Mouse (Mus musculus): ENCODE measurements around the gene Tpo.

Tpo gene

DNA sequence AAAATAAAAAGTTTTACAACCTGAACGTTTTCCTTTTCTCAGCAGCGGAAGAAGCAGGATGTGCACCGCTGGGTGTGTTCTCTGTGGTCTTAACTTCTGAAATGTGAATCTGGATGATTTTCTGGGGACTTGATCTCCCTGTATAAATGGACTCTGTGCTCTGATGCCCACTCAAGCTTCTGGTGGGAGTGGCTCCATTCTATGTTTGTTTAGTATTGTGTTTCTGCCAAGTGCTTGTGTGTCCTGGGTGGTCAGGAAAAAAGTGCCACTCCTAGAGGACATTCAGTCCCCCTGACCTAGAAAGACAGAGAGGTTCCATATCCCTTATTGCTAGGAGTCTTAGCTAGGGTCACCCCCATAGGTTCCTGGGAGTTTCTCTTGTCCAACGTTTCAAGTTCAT is at the start of gene Tpo:
Gene Tpo (minus strand): TSS at position 101 of the 400 bp plus-strand sequence.
- DNase-seq (ENCODE audit: low read depth, low spot score), result no peak

DNA sequence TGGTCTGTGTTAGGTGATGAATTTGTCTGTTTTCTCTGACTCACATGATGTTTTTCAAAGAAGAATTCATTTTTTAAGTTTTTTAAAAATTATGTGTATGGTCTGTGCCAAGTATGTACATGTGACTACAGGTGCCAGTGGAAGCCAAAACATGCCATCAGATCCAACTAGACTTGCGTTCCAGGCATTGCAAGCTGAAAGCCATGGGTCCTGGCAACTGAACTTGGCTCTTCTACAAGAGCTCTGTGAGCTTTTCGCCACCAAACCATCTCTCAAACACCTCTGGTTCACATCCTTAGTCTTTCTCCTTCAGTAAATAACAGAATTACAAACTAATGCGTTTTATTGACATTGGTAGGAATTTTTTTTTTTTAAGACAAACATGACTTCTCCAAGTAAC is 49.3 kb upstream of the Tpo start:
- H3K27me3 ChIP-seq (ENCODE audit: control insufficient read depth, insufficient read depth, low read length, poor library complexity, severe bottlenecking), result no peaks in the 10 kb centered on the region
- no peak for DNase-seq (ENCODE audit: low read depth, low spot score)
- no peaks in the 10 kb centered on the region for H3K36me3 ChIP-seq (ENCODE audit: control insufficient read depth, insufficient read depth, low read length, poor library complexity, severe bottlenecking)

More for the DNA sequence above, at the start of gene Tpo:
- no peaks in the 10 kb centered on the region for H3K36me3 ChIP-seq (ENCODE audit: control insufficient read depth, insufficient read depth, low read length, poor library complexity, severe bottlenecking)
- no peaks in the 10 kb centered on the region for H3K27me3 ChIP-seq (ENCODE audit: control insufficient read depth, insufficient read depth, low read length, poor library complexity, severe bottlenecking)

DNA sequence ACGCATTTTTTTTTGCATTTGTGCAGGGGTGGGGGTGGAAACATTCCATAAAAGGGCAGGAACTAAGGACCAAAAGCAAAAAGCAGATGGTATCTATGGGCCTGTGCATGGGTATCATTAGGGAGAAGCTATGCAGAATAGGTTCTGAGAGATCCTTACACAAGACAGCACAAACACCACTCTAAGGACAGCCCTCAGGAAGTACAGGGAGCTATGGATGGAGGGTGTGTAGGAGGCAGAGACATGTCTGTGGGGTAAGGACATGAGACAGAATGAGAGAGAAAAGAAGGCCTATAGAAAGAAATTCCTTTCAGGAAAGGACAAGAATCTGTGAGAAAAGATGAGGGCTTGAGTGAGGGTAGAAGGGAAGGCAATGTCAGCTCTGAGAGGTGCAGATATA is 47.2 kb upstream of the Tpo start:
- Histone ChIP-seq H3K36me3 (ENCODE audit: control insufficient read depth, insufficient read depth, low read length, poor library complexity, severe bottlenecking) (no peaks in the 10 kb centered on the region), H3K27me3 (ENCODE audit: control insufficient read depth, insufficient read depth, low read length, poor library complexity, severe bottlenecking) (no peaks in the 10 kb centered on the region)
- DNase-seq (ENCODE audit: low read depth, low spot score), result no peak

DNA sequence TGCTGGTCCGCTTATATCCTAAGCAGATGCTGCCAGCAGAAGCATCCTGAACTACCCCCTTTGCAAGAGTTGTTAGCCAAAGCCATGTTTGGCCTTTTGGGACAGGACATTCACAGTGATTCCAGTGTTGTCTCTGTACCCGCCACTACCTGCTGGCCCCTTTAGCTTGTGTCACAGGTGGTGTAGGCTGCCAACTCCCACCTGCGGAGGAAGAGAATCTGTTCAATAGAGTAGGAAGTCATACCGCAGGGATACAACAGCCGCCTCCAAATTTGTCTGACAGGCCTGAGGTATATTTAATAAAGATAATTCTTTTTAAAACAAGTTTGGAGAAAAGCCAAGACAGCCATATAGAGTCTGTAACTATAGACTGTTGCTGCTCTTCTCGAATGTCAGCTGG is 45.5 kb upstream of the Tpo start:
- Histone ChIP-seq H3K27me3 (ENCODE audit: control insufficient read depth, insufficient read depth, low read length, poor library complexity, severe bottlenecking) (no peaks in the 10 kb centered on the region), H3K36me3 (ENCODE audit: control insufficient read depth, insufficient read depth, low read length, poor library complexity, severe bottlenecking) (no peaks in the 10 kb centered on the region)
- DNase-seq (ENCODE audit: low read depth, low spot score), result no peak

DNA sequence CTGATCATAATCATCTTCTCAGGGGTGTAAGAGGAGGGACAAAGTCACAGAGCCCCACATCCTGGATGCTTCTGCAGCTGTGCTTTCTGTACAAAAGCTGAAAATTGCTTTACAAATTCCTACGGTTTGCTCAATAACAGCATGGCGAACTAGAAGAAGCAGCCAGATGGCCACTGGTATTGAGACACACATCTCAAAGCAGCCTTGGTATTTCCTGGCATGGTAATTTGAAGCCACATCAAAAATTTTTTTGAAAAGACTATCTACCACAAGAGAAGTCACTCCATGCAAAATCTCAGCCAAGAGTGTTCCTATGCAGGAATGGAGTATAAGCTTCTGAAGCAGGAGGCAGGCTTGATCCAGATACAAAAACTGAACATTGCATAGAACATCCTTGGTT is 45.1 kb upstream of the Tpo start:
- no peaks in the 10 kb centered on the region for H3K27me3 ChIP-seq (ENCODE audit: control insufficient read depth, insufficient read depth, low read length, poor library complexity, severe bottlenecking)
- no peak for DNase-seq (ENCODE audit: low read depth, low spot score)
- H3K36me3 ChIP-seq (ENCODE audit: control insufficient read depth, insufficient read depth, low read length, poor library complexity, severe bottlenecking), result no peaks in the 10 kb centered on the region

DNA sequence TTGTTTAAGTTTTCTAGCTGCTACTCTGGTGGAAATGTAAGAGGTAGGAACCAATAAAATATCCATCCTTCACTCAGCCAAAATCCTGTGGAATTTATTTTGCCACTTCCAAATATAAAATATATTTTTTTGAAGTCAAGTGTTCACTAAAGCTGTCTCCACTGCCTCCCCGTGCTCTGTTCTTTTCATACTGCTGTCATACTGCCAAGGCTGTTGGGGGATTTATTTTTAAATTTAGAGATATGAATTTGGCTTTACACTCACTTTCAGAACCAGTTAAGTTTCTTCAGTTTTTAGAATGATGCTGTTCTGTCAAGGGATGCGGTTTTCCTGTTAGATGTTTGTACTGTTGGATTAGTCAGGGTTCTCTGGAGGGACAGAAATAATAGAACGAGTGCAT is 36.1 kb upstream of the Tpo start:
- Histone ChIP-seq H3K27me3 (ENCODE audit: control insufficient read depth, insufficient read depth, low read length, poor library complexity, severe bottlenecking) (no peaks in the 10 kb centered on the region), H3K36me3 (ENCODE audit: control insufficient read depth, insufficient read depth, low read length, poor library complexity, severe bottlenecking) (no peaks in the 10 kb centered on the region)
- DNase-seq (ENCODE audit: low read depth, low spot score), result no peak

DNA sequence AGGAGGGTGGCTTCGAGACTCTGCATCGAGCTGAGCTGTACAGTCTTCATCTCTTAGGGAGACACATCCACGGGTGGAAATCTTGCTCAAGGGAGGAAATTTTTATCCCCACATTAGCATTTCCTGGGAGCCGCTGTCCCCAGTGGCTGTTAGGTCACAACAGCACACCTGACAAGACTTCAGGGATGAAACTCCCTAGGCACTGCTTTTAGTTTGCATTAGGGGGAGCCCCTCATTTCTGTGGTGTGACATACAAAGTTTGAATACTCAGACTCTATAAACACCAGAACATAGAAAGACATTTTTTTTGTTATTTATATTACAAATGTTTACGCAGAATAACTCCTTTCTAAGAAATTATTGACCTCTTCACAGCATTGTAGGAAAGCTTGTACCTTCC is 32.1 kb upstream of the Tpo start:
- H3K36me3 ChIP-seq (ENCODE audit: control insufficient read depth, insufficient read depth, low read length, poor library complexity, severe bottlenecking), result no peaks in the 10 kb centered on the region
- no peaks in the 10 kb centered on the region for H3K27me3 ChIP-seq (ENCODE audit: control insufficient read depth, insufficient read depth, low read length, poor library complexity, severe bottlenecking)
- DNase-seq (ENCODE audit: low read depth, low spot score), result no peak

DNA sequence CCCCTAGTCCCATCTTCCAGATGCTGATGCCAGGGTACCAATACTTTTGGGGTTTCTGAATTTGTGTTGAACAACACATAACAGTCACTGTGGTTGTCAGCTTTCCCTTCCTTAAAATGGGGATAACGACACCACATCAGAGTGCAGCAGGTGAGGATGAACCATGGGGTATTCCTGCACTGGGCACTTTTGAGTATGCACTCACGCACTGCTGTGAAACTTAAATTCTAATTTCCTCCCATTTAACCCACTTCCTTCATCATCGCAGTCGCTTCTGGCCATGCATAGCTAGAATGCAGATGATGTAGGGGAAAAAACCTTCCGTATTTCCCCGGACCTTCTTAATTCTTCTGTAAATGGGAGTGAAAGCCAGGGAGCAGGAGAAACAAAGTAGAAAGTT is 31.6 kb upstream of the Tpo start:
- Histone ChIP-seq H3K36me3 (ENCODE audit: control insufficient read depth, insufficient read depth, low read length, poor library complexity, severe bottlenecking) (no peaks in the 10 kb centered on the region), H3K27me3 (ENCODE audit: control insufficient read depth, insufficient read depth, low read length, poor library complexity, severe bottlenecking) (no peaks in the 10 kb centered on the region)
- no peak for DNase-seq (ENCODE audit: low read depth, low spot score)

DNA sequence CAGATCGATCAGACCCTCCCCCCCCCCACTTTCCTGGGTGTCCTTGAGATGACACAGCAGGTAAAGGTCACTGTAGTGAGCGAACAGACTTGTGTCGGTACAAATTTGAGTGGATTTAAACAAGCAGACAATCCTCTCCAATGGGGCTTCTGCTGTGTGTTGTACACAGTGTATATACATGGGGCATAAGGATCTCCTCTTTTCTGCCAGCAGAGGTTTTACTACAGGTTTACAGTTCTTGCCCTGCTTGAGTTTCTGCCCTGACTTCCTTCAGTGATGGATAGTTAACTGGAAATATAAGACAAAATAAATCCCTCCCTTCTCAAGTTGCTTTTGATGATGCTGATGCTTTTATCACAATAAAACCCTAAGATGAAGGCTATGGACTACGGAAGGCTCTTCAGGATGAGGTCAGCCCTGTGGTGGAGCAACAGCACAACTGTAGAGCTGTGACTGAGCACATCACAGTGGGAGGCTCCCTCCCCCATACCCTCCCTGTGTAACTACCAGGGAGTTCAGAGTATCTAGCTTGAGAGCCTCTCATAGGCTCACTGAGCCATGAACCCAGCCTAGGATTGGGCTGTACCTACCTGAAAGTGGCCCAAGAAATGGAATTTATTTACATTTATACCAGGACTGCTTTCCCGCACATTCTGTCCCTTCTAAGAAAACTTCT is 29.4 kb upstream of the Tpo start:
- no peak for DNase-seq (ENCODE audit: low read depth, low spot score)
- H3K27me3 ChIP-seq (ENCODE audit: control insufficient read depth, insufficient read depth, low read length, poor library complexity, severe bottlenecking), result no peaks in the 10 kb centered on the region
- no peaks in the 10 kb centered on the region for H3K36me3 ChIP-seq (ENCODE audit: control insufficient read depth, insufficient read depth, low read length, poor library complexity, severe bottlenecking)

DNA sequence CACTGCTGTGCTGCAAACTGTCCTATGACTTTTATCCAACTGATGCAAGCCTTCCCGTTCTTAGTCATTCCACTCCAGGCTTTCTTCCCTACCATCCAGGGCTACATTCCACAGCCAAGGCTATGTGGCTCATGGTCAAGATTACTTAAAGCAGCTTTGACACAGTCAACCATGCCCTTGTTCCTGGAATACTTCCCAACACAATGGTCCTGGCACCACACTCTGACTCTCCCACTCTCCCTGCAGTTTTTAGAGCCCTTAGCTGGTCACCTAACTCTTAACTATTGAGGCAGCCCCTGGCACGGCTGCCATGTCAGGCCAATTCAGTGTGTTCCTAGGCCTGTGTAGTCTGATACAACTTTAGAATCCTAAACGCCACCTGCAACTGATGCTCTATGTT is 28.1 kb upstream of the Tpo start:
- no peaks in the 10 kb centered on the region for H3K27me3 ChIP-seq (ENCODE audit: control insufficient read depth, insufficient read depth, low read length, poor library complexity, severe bottlenecking)
- DNase-seq (ENCODE audit: low read depth, low spot score), result no peak
- no peaks in the 10 kb centered on the region for H3K36me3 ChIP-seq (ENCODE audit: control insufficient read depth, insufficient read depth, low read length, poor library complexity, severe bottlenecking)

DNA sequence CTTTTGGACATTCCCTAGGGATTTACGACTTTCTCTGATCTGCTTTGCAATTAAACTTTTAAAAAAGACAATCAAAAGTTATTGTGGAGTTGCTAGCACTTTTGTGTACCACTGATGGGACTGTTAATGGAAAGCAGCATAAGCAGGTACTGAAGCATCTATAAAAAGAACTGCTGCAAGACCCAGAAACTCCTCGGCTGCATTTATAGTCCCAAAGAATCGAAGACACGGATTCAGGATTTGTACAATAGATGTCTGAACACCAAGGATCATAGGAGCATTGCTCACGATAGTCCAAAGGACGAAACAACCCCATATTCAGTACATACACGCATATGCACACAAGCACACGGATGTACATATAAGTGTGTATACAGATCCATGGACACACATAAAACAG is 27.4 kb upstream of the Tpo start:
- DNase-seq (ENCODE audit: low read depth, low spot score), result no peak
- Histone ChIP-seq H3K36me3 (ENCODE audit: control insufficient read depth, insufficient read depth, low read length, poor library complexity, severe bottlenecking) (no peaks in the 10 kb centered on the region), H3K27me3 (ENCODE audit: control insufficient read depth, insufficient read depth, low read length, poor library complexity, severe bottlenecking) (no peaks in the 10 kb centered on the region)

DNA sequence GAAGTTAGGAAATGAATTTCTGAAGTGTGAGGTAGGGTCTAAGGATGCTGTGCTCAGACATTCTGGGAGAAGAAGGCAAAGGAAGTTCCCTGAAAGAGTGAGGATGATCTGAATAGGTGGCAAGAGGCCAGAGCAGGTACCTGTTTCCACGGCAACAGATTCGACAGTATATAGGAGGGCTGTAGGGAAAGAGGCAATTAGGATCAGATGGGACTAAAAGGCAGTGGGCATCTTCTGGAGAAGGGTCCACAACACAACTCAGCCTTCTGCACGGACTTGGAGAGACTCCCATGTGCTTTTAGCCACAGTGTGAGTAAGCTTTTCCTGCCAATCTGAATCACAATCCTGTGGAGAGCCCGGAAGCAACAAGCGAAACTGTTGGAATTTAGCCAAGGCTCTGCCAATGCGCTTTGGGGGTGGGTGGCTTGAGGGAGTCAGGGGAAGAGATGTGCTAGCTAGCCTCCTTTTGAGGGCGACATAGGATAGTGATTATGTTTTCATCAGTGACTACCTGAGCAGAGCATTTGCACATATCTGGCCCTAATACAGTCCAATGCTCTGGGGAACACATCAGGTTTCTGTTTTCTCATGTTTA is 21.8 kb upstream of the Tpo start:
- H3K36me3 ChIP-seq (ENCODE audit: control insufficient read depth, insufficient read depth, low read length, poor library complexity, severe bottlenecking), result no peaks in the 10 kb centered on the region
- DNase-seq (ENCODE audit: low read depth, low spot score), result no peak
- no peaks in the 10 kb centered on the region for H3K27me3 ChIP-seq (ENCODE audit: control insufficient read depth, insufficient read depth, low read length, poor library complexity, severe bottlenecking)

DNA sequence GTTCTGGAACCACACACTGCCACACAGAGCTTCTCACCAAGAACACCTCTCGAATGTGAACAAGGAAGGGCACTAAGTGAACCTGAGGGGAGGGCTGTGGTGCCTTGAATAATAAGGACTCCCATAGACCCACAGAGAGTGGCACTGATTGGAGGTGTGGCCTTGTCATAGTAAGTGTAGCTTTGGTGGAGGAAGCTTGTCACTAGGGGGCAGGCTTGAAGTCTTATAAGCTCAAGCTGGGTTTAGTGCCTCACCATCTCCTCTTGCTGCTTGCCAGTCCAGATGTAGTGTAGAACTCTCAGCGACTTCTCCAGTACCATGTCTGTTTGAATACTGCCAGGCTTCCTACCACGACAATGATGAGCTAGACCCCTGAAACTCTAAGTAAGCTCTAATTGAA is 9.7 kb upstream of the Tpo start:
- no peak for DNase-seq (ENCODE audit: low read depth, low spot score)
- H3K36me3 ChIP-seq (ENCODE audit: control insufficient read depth, insufficient read depth, low read length, poor library complexity, severe bottlenecking), result no peaks in the 10 kb centered on the region
- no peaks in the 10 kb centered on the region for H3K27me3 ChIP-seq (ENCODE audit: control insufficient read depth, insufficient read depth, low read length, poor library complexity, severe bottlenecking)

DNA sequence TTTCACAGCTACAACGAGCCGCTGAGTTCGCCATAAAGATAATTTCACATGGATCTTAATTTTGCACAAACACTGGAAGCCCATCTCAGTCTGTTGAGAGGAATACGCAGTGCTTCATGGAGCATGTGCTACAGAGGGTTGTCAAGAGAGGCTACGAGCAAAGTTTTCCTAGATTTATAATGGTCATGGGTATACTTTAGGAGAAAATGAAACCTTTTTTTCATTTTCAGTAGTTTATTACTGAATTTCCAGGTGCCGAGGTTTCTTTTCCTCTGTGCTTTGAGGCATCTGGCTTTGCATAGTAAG is 3.1 kb downstream of the Tpo start:
- Histone ChIP-seq H3K36me3 (ENCODE audit: control insufficient read depth, insufficient read depth, low read length, poor library complexity, severe bottlenecking) (no peaks in the 10 kb centered on the region), H3K27me3 (ENCODE audit: control insufficient read depth, insufficient read depth, low read length, poor library complexity, severe bottlenecking) (no peaks in the 10 kb centered on the region)
- no peak for DNase-seq (ENCODE audit: low read depth, low spot score)

DNA sequence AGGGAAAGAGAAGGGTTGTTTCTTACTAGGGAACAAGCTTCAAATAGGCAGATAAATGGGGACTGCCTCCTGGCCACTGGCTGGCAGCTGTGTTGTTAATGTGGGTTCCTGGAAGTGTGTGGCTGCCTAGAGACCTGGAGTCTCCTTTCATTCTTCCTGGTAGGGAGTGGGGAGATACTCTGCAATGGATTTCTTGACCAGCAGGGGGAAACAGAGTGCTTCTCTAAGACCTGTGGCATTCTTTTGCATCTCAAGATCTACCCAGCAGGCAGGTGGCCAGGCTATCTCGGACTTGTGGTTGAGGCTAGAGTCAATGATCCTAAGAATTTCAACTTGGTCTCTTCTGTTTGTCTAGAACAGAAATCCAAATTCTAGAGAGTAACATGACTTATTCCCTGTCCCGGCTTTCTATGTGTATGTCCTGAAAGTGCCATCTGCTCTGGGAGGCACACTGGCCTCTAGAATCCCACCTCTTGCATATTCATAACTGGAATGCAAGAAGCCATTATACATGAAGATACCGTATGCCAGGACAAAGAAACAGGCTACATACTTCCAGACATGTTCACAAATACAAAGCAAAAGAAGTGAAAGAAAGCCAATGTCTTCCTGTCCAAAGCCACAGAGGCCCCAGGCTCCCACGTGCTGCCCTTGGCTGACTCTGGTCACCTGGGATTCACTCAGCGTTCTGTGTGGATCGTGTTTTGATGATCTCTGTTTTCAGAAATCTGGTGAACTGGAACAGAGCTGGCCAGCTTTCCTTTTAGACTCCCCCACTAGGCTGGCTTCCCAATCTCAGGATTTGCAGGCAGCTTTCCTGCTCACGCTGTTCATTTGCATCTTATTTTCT is 3.6 kb downstream of the Tpo start:
- no peak for DNase-seq (ENCODE audit: low read depth, low spot score)

More for the DNA sequence above, 3.6 kb downstream of the Tpo start:
- no peaks in the 10 kb centered on the region for H3K36me3 ChIP-seq (ENCODE audit: control insufficient read depth, insufficient read depth, low read length, poor library complexity, severe bottlenecking)
- H3K27me3 ChIP-seq (ENCODE audit: control insufficient read depth, insufficient read depth, low read length, poor library complexity, severe bottlenecking), result no peaks in the 10 kb centered on the region
